Mouse (Mus musculus) gastrocnemius, postnatal 14 days (tissue): Measurements from ENCODE around the gene Inpp1. TPM values are rescaled to one million over a fixed set of nuclear protein-coding genes. Genes with fewer than 3 reads are reported as not detected.

Source experiments
- DNase-seq: peaks from one replicate; pipeline ENCODE4 v3.0.0; 2021; ENCODE audit warnings: mixed read lengths
- intact Hi-C: fragments of 180-260 bp; cut with DNase I; formaldehyde crosslinking; loops from one replicate; pipeline ENCODE4 v1.15.1; 2025; ENCODE audit warnings: low total_unique reads
- total RNA-seq, 2 experiments: library from RNA; stranded (reverse); gene quantifications; 2 replicates each; pipeline ENCODE4 v1.2.3; 2021

Inpp1 gene
- total RNA-seq, 2 experiments from 2014 or later: 8.7 to 8.9 TPM

DNA sequence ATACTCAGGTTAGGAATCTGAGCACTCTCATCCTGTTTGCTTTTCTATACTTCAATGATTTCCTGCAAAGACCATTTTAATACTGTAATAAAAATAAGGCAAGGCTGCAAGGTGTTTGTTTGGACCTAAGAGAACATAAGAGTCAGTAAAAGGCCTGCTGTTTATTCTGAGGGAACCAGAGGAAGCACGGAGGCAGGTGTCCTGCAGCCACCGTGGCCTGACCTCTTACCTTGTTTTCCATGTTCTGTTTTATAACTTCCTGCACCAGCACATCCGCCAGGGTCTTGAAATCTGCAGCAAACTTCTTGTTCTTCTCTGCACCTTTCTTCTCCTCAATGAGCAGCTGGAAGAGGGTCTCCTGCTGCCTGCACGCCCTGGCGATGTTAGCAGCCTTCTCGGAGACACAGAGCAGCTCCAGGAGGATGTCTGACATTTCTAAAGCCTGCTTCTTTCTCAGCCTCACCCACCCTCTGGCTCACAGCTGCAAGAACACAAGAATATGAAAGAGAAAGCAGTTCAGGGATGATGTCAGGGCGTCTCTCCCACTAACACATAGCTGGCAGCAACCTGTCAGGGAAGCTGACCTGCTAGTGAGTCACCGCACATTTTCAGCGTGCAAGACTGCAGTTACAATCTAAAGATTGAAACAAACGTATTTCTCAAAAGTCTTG is 18.3 kb downstream of the Inpp1 start:
- DNase-seq: peak; percentile 12
- intact Hi-C loops: no loop called here

- intact Hi-C loops: no loop called here
- no peak for DNase-seq
These were observed 21.6 kb downstream of the Inpp1 start for GRCm38 (mm10) chr1:52795927-52796326.

GRCm38 (mm10) chr1:52793692-52794091 is 23.8 kb downstream of the Inpp1 start:
- intact Hi-C loops: no loop called here
- no peak for DNase-seq

GRCm38 (mm10) chr1:52792701-52793100 is 24.8 kb downstream of the Inpp1 start:
- no peak for DNase-seq
- intact Hi-C loops: no loop called here

GRCm38 (mm10) chr1:52787254-52787653 is 30.2 kb downstream of the Inpp1 start:
- intact Hi-C loops: no loop called here
- DNase-seq: no peak

DNA sequence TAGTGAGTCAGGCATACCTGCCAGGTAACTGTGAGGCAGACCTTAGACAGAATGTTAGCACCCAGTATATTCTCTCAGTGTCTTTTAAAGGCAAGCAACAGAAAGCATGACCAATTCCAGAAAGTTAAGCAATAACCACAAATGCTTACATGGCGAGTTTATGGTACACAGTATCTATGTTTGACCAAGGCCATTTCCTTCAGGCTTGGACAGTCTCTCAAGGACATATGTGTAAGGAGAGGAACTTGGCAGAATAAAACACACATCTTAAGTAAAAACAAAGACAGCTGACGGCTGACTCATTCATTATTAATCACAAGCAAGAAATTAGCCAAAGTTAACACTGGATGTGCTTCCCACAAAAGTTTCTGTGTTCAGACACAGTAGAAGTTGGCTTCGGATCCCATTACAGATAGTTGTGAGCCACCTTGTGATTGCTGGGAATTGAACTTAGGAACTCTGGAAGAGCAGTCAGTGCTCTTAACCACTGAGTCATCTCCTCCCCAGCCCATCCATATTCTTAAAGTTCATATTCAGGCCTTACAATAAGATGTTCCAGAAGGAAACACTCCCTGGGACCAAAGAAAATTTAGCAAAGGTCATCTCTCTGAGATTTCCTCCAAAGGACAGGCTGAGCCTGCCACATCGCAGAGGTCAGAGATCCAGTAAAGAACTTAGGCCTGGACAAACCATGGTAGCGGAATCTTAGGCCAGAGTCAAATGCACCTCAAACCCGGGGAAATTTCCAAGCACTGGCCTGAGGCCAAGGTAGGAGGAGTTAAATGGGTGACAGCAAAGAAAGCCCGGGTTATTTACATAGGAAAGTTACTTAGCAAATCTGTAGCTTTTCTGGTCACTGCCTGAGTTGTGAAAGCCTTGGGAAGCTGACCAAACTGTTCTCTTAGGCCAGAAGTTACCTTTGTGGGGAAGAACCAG is 52.0 kb downstream of the Inpp1 start:
- no peak for DNase-seq
- intact Hi-C loops: no loop called here

GRCm38 (mm10) chr1:52763894-52764809 is 53.3 kb downstream of the Inpp1 start:
- DNase-seq: no peak
- intact Hi-C loops: no loop called here

DNA sequence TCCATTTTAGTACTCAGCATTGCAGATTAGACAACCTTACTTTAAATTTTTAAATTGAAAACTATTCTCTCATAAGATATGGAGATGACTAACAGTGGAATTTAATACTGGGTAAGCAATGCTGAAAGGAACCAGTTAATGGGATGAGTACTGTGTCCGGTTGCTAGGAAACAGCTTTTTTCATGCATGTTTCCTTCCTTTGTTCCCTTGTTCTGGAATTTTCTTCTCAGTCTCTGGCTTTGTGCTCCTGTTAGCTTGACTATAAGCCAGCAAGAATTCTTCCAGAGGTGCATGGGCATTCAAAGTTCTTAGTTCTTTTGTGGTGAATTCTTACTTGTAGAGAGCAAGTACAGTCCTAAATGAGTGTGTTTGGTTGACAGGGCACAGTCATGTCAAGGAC is 59.3 kb downstream of the Inpp1 start:
- DNase-seq: no peak
- intact Hi-C loops: no loop called here

DNA sequence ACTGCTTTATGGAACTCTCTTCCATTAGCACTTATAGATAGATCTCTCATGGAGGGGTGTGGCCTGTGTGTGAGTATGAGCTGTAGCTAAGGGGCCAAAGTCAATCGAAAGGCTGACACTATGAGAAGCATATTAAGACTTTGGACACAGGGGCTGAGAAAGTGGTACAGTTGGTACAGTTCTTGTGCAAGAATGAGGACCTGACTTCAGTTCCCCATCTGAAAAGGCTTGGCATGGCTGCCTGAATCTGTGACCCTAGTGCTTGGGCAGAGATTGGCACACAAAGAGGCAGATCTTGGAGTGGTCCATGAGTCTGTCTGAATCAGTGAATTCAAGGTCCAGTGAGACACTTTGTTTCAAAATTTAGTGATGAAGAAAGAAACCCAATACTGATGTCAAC is 63.2 kb downstream of the Inpp1 start:
- intact Hi-C loops: no loop called here
- DNase-seq: no peak

GRCm38 (mm10) chr1:52753828-52754227 is 63.7 kb downstream of the Inpp1 start:
- no peak for DNase-seq
- intact Hi-C loops: no loop called here

DNA sequence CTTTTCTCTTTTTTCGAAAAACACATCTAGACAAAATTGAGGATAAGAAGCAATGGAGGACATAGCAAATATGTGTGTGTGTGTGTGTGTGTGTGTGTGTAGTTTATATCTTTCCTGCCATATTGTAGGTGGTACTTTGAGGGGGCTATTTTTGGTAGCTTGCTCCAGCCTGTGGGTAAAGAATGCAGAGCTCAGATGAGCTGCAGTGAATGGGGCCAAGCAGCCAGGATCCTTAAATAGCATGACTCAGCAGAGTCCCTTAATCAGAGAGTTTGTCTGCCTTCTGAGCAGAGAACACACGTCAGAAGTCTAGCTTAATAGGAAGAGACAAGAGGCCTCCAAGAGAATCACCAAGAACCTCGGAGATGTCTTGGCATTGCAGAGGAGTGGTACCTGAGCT is 64.8 kb downstream of the Inpp1 start:
- no peak for DNase-seq
- intact Hi-C loops: no loop called here

GRCm38 (mm10) chr1:52751634-52752033 is 65.9 kb downstream of the Inpp1 start:
- no peak for DNase-seq
- intact Hi-C loops: no loop called here

GRCm38 (mm10) chr1:52749978-52750377 is 67.5 kb downstream of the Inpp1 start:
- no peak for DNase-seq
- intact Hi-C loops: loop anchor here (2.0 kb wide), 1 partner anchor 101 kb away; no protein-coding TSS in a partner anchor

- DNase-seq: peak; percentile 52
- intact Hi-C loops: loop anchor here (2.0 kb wide), 1 partner anchor 99 kb away; no protein-coding TSS in a partner anchor
These were observed 69.2 kb downstream of the Inpp1 start for GRCm38 (mm10) chr1:52748260-52748659.

DNA sequence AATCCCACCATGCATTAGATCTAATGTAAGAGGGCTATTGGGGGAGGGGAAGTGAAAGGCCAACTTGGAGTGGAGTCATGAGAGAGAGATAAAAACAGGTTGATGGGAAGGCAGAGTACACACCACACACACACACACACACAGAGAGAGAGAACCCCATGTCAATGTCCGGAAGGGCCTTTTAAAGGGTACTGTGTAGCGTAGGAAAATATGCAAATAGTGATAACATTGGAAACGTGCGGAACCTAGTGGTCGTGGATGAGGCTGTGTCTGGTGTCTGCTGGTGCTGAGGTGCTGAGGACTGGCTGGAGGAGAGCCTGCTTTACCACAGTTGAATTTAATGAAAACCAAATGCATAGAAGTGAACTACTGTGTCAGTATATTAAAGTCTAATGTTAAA is 74.9 kb downstream of the Inpp1 start:
- intact Hi-C loops: no loop called here

More for the DNA sequence above, 74.9 kb downstream of the Inpp1 start:
- no peak for DNase-seq

Other genes starting within 250 kb of the Inpp1 start
- 1 to 10 TPM in 1 of 2 experiments, under 1 TPM in 1; 0.86 to 1.0 TPM for gene Nemp2, start 187.0 kb downstream of the Inpp1 start, total RNA-seq
- 1 to 10 TPM; 6.1 to 6.4 TPM for gene Mfsd6, start 90.2 kb downstream of the Inpp1 start, total RNA-seq
- gene Hibch, start 27.2 kb upstream of the Inpp1 start, total RNA-seq: 10 to 100 TPM; 31.5 to 37.3 TPM
- gene 1700019D03Rik, start 202.5 kb upstream of the Inpp1 start, total RNA-seq: 1 to 10 TPM; 1.3 to 2.0 TPM
- gene Mstn, start 244.0 kb upstream of the Inpp1 start, total RNA-seq: 10 to 100 TPM; 27.3 to 36.4 TPM